Mouse (Mus musculus) embryonic facial prominence, embryonic 11.5 days (tissue): ENCODE data around the gene Prdm12. TPM values are rescaled to one million over a fixed set of nuclear protein-coding genes. Genes with fewer than 3 reads are reported as not detected.
A peak's percentile ranks its signal among the peaks of the same experiment; 100 is the strongest.

ENCODE experiments used
- ATAC-seq: fragments of 200-750 bp; cut with Nextera tagmentation; replicated peaks from 2 replicates; pipeline ENCODE4 v1.8.0; 2017; ENCODE audit warnings: low read depth; ENCODE audit not compliant: insufficient number of reproducible peaks, low FRiP score, low TSS enrichment
- DNase-seq: peaks from one replicate; pipeline ENCODE4 v3.0.0-alpha.2; 2015; ENCODE audit warnings: low spot score
- H3K27ac ChIP-seq: fragments of 300-500 bp; sonication (generic); replicated peaks from 2 replicates; pipeline ENCODE4 v1.5.1; 2014; ENCODE audit warnings: mild to moderate bottlenecking, low read depth, low read length, control low read depth
- H3K27me3 ChIP-seq: fragments of 300-500 bp; sonication (generic); 2 replicates; pipeline ENCODE4 v1.6.1; 2014; ENCODE audit warnings: mild to moderate bottlenecking, low read length, moderate library complexity, mixed read lengths; ENCODE audit not compliant: control insufficient read depth, insufficient read depth
- H3K36me3 ChIP-seq: fragments of 300-500 bp; sonication (generic); replicated peaks from 2 replicates; pipeline ENCODE4 v1.6.1; 2014; ENCODE audit warnings: low read depth, mild to moderate bottlenecking, low read length, moderate library complexity, mixed read lengths; ENCODE audit not compliant: control insufficient read depth, insufficient read depth
- H3K4me1 ChIP-seq: fragments of 300-500 bp; sonication (generic); 2 replicates; pipeline ENCODE4 v1.6.1; 2014; ENCODE audit warnings: low read length, mixed read lengths; ENCODE audit not compliant: control insufficient read depth, insufficient read depth
- H3K4me2 ChIP-seq: fragments of 300-500 bp; sonication (generic); 2 replicates; pipeline ENCODE4 v1.6.1; 2014; ENCODE audit warnings: low read depth, mild to moderate bottlenecking, control low read depth, low read length, moderate library complexity
- H3K4me3 ChIP-seq: fragments of 300-500 bp; sonication (generic); 2 replicates; pipeline ENCODE4 v1.5.1; 2014; ENCODE audit warnings: low read depth, low read length, control low read depth
- H3K9ac ChIP-seq: fragments of 300-500 bp; sonication (generic); replicated peaks from 2 replicates; pipeline ENCODE4 v1.6.1; 2014; ENCODE audit warnings: mild to moderate bottlenecking, control low read depth, low read length
- H3K9me3 ChIP-seq: fragments of 300-500 bp; sonication (generic); replicated peaks from 2 replicates; pipeline ENCODE4 v1.6.1; 2016; ENCODE audit warnings: mild to moderate bottlenecking, low read length, inconsistent platforms, mixed read lengths; ENCODE audit not compliant: control insufficient read depth
- WGBS: fragments of 180-500 bp; shearing (Covaris S2); extraction: QIAGEN DNeasy Blood & Tissue Kit; methylation state at CpG from one replicate; pipeline ENCODE4 v1.1.7; 2014; 5-methylcytosine and 5-hydroxymethylcytosine counted together
- polyA plus RNA-seq: library from polyadenylated mRNA; unstranded; fragments of >200 nt; fragmentation: Nextera tagmentation; extraction: Ambion mirVana; gene quantifications from 2 replicates; pipeline ENCODE4 v1.2.1, GENCODE M21; 2014

Gene Prdm12
- 4.5 and 6.2 TPM in 2 replicates for polyA plus RNA-seq

GRCm38 (mm10) chr2:31639901-31640608 is at the start of gene Prdm12:
Gene Prdm12, plus strand, starts transcription at chr2:31640037.
- Histone ChIP-seq H3K4me1 (peaks cover 10% of the 10 kb centered on the region), H3K4me2 (no peak within 1 kb of the TSS), H3K9me3 (no peaks in the 10 kb centered on the region), H3K9ac (no peak within 1 kb of the TSS), H3K4me3 (peak within 1 kb of the TSS; percentile 9), H3K27me3 (peaks cover 81% of the 10 kb centered on the region), H3K27ac (no peak within 1 kb of the TSS), H3K36me3 (no peaks in the 10 kb centered on the region)
- WGBS: under 1% methylated on average over 41 of the region's 41 CpGs
- ATAC-seq: no peak
- DNase-seq: peak; percentile 29

- H3K9me3 ChIP-seq: no peaks in the 10 kb centered on the region
- no peak overlapping the region for H3K9ac ChIP-seq
- no peaks in the 10 kb centered on the region; the same call in none of the 2 replicates for H3K36me3 ChIP-seq
- H3K4me2 ChIP-seq: no peak overlapping the region
- H3K27me3 ChIP-seq: no peaks in the 10 kb centered on the region
- no peak for ATAC-seq
- H3K4me1 ChIP-seq: no peaks in the 10 kb centered on the region
- H3K4me3 ChIP-seq: no peak overlapping the region
- WGBS: 86% methylated on average over 9 of the region's 9 CpGs
- no peak for DNase-seq
- H3K27ac ChIP-seq: no peak overlapping the region
Observed at GRCm38 (mm10) chr2:31591799-31592484, 47.9 kb upstream of the Prdm12 start.

GRCm38 (mm10) chr2:31607555-31607954 is 32.3 kb upstream of the Prdm12 start:
- Histone ChIP-seq H3K4me2 (no peak overlapping the region), H3K27ac (no peak overlapping the region), H3K36me3 (peaks cover 11% of the 10 kb centered on the region), H3K4me3 (no peak overlapping the region), H3K9ac (no peak overlapping the region), H3K27me3 (no peaks in the 10 kb centered on the region), H3K9me3 (no peaks in the 10 kb centered on the region), H3K4me1 (no peaks in the 10 kb centered on the region)
- 89% methylated on average over 1 of the region's 1 CpGs for WGBS
- no peak for ATAC-seq
- DNase-seq: no peak

GRCm38 (mm10) chr2:31609859-31610261 is 30.0 kb upstream of the Prdm12 start:
- Histone ChIP-seq H3K4me3 (no peak overlapping the region), H3K4me2 (no peak overlapping the region), H3K27me3 (no peaks in the 10 kb centered on the region), H3K4me1 (no peaks in the 10 kb centered on the region), H3K36me3 (peaks cover 21% of the 10 kb centered on the region), H3K27ac (no peak overlapping the region), H3K9me3 (no peaks in the 10 kb centered on the region), H3K9ac (no peak overlapping the region)
- no peak for DNase-seq
- WGBS: 59% methylated on average over 7 of the region's 7 CpGs
- no peak for ATAC-seq

- H3K4me3 ChIP-seq: no peak overlapping the region
- H3K4me2 ChIP-seq: no peak overlapping the region
- no peak overlapping the region for H3K9ac ChIP-seq
- no peaks in the 10 kb centered on the region for H3K9me3 ChIP-seq
- peaks cover 21% of the 10 kb centered on the region for H3K36me3 ChIP-seq
- 43% methylated on average over 4 of the region's 4 CpGs for WGBS
- H3K27ac ChIP-seq: no peak overlapping the region
- ATAC-seq (0 out of 2 replicates have a peak, but pooled peaks have one; percentile 21), DNase-seq (no peak)
- no peaks in the 10 kb centered on the region for H3K4me1 ChIP-seq
- H3K27me3 ChIP-seq: no peaks in the 10 kb centered on the region
Observed at GRCm38 (mm10) chr2:31610922-31611321, 28.9 kb upstream of the Prdm12 start.

- Histone ChIP-seq H3K9me3 (no peaks in the 10 kb centered on the region), H3K36me3 (peaks cover 21% of the 10 kb centered on the region), H3K4me2 (no peak overlapping the region), H3K27ac (no peak overlapping the region), H3K9ac (no peak overlapping the region), H3K4me1 (no peaks in the 10 kb centered on the region), H3K4me3 (no peak overlapping the region), H3K27me3 (no peaks in the 10 kb centered on the region)
- WGBS: 74% methylated on average over 8 of the region's 8 CpGs
- peak; percentile 11 for DNase-seq
- no peak for ATAC-seq
Observed at GRCm38 (mm10) chr2:31611400-31611799, 28.4 kb upstream of the Prdm12 start.

GRCm38 (mm10) chr2:31612627-31613026 is 27.2 kb upstream of the Prdm12 start:
- Histone ChIP-seq H3K9me3 (no peaks in the 10 kb centered on the region), H3K4me2 (no peak overlapping the region), H3K4me3 (no peak overlapping the region), H3K36me3 (peaks cover 19% of the 10 kb centered on the region), H3K9ac (no peak overlapping the region), H3K4me1 (no peaks in the 10 kb centered on the region), H3K27ac (no peak overlapping the region), H3K27me3 (no peaks in the 10 kb centered on the region)
- DNase-seq: no peak
- ATAC-seq: no peak
- 82% methylated on average over 6 of the region's 6 CpGs for WGBS

GRCm38 (mm10) chr2:31613781-31614180 is 26.1 kb upstream of the Prdm12 start:
- ATAC-seq (no peak), DNase-seq (no peak)
- no peak overlapping the region for H3K27ac ChIP-seq
- no peak overlapping the region for H3K9ac ChIP-seq
- WGBS: 84% methylated on average over 7 of the region's 7 CpGs
- no peaks in the 10 kb centered on the region for H3K4me1 ChIP-seq
- H3K4me3 ChIP-seq: no peak overlapping the region
- no peaks in the 10 kb centered on the region for H3K9me3 ChIP-seq
- peaks cover 14% of the 10 kb centered on the region for H3K36me3 ChIP-seq
- no peak overlapping the region for H3K4me2 ChIP-seq
- H3K27me3 ChIP-seq: no peaks in the 10 kb centered on the region
